Mouse (Mus musculus) left cerebral cortex, adult 8-10 months (tissue): ENCODE results near the gene Cggbp1. TPM values are rescaled to one million over a fixed set of nuclear protein-coding genes. Genes with fewer than 3 reads are reported as not detected.
A peak's percentile ranks its signal among the peaks of the same experiment; 100 is the strongest.
"Not testable (repeated sequence)": the region's sequence is repeated elsewhere in the genome, so short reads cannot be mapped to it uniquely, and the experiment has no call there.

Experiments used
- DNase-seq, 2 experiments: peaks; one replicate each; pipeline ENCODE4 v3.0.0; 2022; ENCODE audit warnings: low spot score in 2 of 2
- total RNA-seq, 4 experiments: library from RNA; stranded (reverse); gene quantifications; 2 replicates each; pipeline ENCODE4 v1.2.4; 2022

The Cggbp1 gene
- 10 to 100 TPM; 53.3 to 63.1 (median 59.0) TPM for total RNA-seq

- DNase-seq = peak; percentile 99 to 100
Measured at GRCm38 (mm10) chr16:64851563-64852362, at the start of gene Cggbp1, which contains the start of gene Zfp654. Cggbp1 (plus strand) TSS chr16:64851996. Zfp654 (minus strand) TSS chr16:64851652.

- no peak for DNase-seq
Measured at GRCm38 (mm10) chr16:64803041-64803440, 48.8 kb upstream of the Cggbp1 start.

- no peak for DNase-seq
Measured at GRCm38 (mm10) chr16:64817094-64817765, 34.6 kb upstream of the Cggbp1 start.

GRCm38 (mm10) chr16:64823890-64824289, 27.9 kb upstream of the Cggbp1 start:
- DNase-seq = no peak

GRCm38 (mm10) chr16:64824474-64824873, 27.3 kb upstream of the Cggbp1 start:
- DNase-seq = no peak

GRCm38 (mm10) chr16:64830291-64830690, 21.5 kb upstream of the Cggbp1 start:
- no peak for DNase-seq

GRCm38 (mm10) chr16:64835996-64836545, 15.7 kb upstream of the Cggbp1 start:
- DNase-seq = no peak

- DNase-seq = no peak
Measured at GRCm38 (mm10) chr16:64836709-64837108, 15.1 kb upstream of the Cggbp1 start.

- no peak for DNase-seq
Measured at GRCm38 (mm10) chr16:64841481-64842373, 10.1 kb upstream of the Cggbp1 start.

GRCm38 (mm10) chr16:64842374-64842729, 9.4 kb upstream of the Cggbp1 start:
- no peak for DNase-seq

GRCm38 (mm10) chr16:64845947-64846346, 5.8 kb upstream of the Cggbp1 start:
- no peak for DNase-seq

GRCm38 (mm10) chr16:64850287-64851084, 1.3 kb upstream of the Cggbp1 start:
- peak in 1 of 2 experiments; percentile 43 for DNase-seq

- no peak for DNase-seq
Measured at GRCm38 (mm10) chr16:64851085-64851562, 672 bp upstream of the Cggbp1 start.

- peak; percentile 15 to 18 for DNase-seq
Measured at GRCm38 (mm10) chr16:64852441-64852871, 660 bp downstream of the Cggbp1 start.

GRCm38 (mm10) chr16:64852891-64853290, 1.1 kb downstream of the Cggbp1 start:
- no peak for DNase-seq

- no peak for DNase-seq
Measured at GRCm38 (mm10) chr16:64856946-64857345, 5.2 kb downstream of the Cggbp1 start.

- not testable (repeated sequence) for DNase-seq
Measured at GRCm38 (mm10) chr16:64865841-64866240, 14.0 kb downstream of the Cggbp1 start.

- DNase-seq = no peak
Measured at GRCm38 (mm10) chr16:64868613-64869012, 16.8 kb downstream of the Cggbp1 start.

- no peak for DNase-seq
Measured at GRCm38 (mm10) chr16:64869621-64870020, 17.8 kb downstream of the Cggbp1 start.

GRCm38 (mm10) chr16:64872296-64872695, 20.5 kb downstream of the Cggbp1 start:
- no peak for DNase-seq
